16 mouse cellular contexts compared by ENCODE assay signal in genomic region chr11:32768642-32769343, GRCm38 (mm10). TPM values are rescaled to one million over a fixed set of nuclear protein-coding genes. Genes with fewer than 3 reads are reported as not detected.
DNase-seq lines count a peak whose midpoint lies in the region; ATAC-seq and TF ChIP-seq lines count a peak whose summit lies in the region.
"Had no signal": no experiment of that assay in that cellular context is flagged by ENCODE, and none has a peak within 500 bp of the region (broad histone marks: within the 10 kb centered on the region; RNA-seq: fewer than 3 reads in every experiment).

No protein-coding gene starts in this region.

- H3K4me1 ChIP-seq in hindbrain, postnatal 0 days (ENCODE audit: insufficient read depth, low read length) = no peaks in the 10 kb centered on the region
- H3K4me1 ChIP-seq in hindbrain, embryonic 12.5 days = no peaks in the 10 kb centered on the region
- H3K4me1 ChIP-seq in limb, embryonic 15.5 days = peaks cover 22% of the 10 kb centered on the region
- H3K4me1 ChIP-seq: liver, embryonic 13.5 days had no signal

- no peaks in the 10 kb centered on the region for H3K9me3 ChIP-seq in hindbrain, postnatal 0 days (ENCODE audit: low read length)
- H3K9me3 ChIP-seq in hindbrain, embryonic 12.5 days (replicated peaks) = no peaks in the 10 kb centered on the region
- no peaks in the 10 kb centered on the region for H3K9me3 ChIP-seq in limb, embryonic 15.5 days
- H3K9me3 ChIP-seq: liver, embryonic 13.5 days; neural tube, embryonic 13.5 days had no signal

- DNase-seq in hindbrain, postnatal 0 days (ENCODE audit: low spot score) = no peak
- DNase-seq in A20 (ENCODE audit: low read depth, low spot score) (peak; percentile 35), WW6 (ENCODE audit: low read depth, low spot score) (peak; percentile 13)
- DNase-seq in adrenal gland, postnatal 14 days = no peak
- DNase-seq in ovary, postnatal 14 days (ENCODE audit: low spot score) = no peak
- no peak for DNase-seq in kidney, postnatal 10 days
- DNase-seq: adrenal gland, adult 2 months; cerebellum, adult 11 months; liver, embryonic 13.5 days had no signal

- no peaks in the 10 kb centered on the region for H3K36me3 ChIP-seq in hindbrain, postnatal 0 days (ENCODE audit: insufficient read depth, low read length)
- no peaks in the 10 kb centered on the region for H3K36me3 ChIP-seq in hindbrain, embryonic 12.5 days
- no peaks in the 10 kb centered on the region for H3K36me3 ChIP-seq in limb, embryonic 15.5 days
- H3K36me3 ChIP-seq: liver, embryonic 13.5 days; neural tube, embryonic 13.5 days had no signal

- ATAC-seq in hindbrain, postnatal 0 days = no peak
- ATAC-seq in hindbrain, embryonic 12.5 days (ENCODE audit: low FRiP score) = no peak
- no peak for ATAC-seq in limb, embryonic 15.5 days (ENCODE audit: insufficient number of reproducible peaks, low FRiP score, low TSS enrichment, low read depth)

- no peak overlapping the region for H3K9ac ChIP-seq in hindbrain, postnatal 0 days (replicated peaks; ENCODE audit: low read length)
- H3K9ac ChIP-seq in hindbrain, embryonic 12.5 days = no peak overlapping the region
- no peak overlapping the region for H3K9ac ChIP-seq in limb, embryonic 15.5 days
- H3K9ac ChIP-seq: liver, embryonic 13.5 days; neural tube, embryonic 13.5 days had no signal

- H3K4me2 ChIP-seq in hindbrain, postnatal 0 days (ENCODE audit: low read depth, low read length) = no peak overlapping the region
- H3K4me2 ChIP-seq in hindbrain, embryonic 12.5 days (replicated peaks) = no peak overlapping the region
- no peak overlapping the region for H3K4me2 ChIP-seq in limb, embryonic 15.5 days
- H3K4me2 ChIP-seq: liver, embryonic 13.5 days; neural tube, embryonic 13.5 days had no signal

- no peak overlapping the region for H3K27ac ChIP-seq in hindbrain, postnatal 0 days
- no peak overlapping the region for H3K27ac ChIP-seq in hindbrain, embryonic 12.5 days
- 0 out of 2 replicates have a peak overlapping the region, but pooled peaks have one; percentile 22 for H3K27ac ChIP-seq in limb, embryonic 15.5 days
- H3K27ac ChIP-seq: liver, embryonic 13.5 days; neural tube, embryonic 13.5 days had no signal

- 83% methylated on average over 12 of the region's 12 CpGs for WGBS in hindbrain, postnatal 0 days
- 83% methylated on average over 12 of the region's 12 CpGs for WGBS in hindbrain, embryonic 12.5 days
- WGBS in limb, embryonic 15.5 days = 65% methylated on average over 12 of the region's 12 CpGs

- no peaks in the 10 kb centered on the region for H3K27me3 ChIP-seq in hindbrain, postnatal 0 days (ENCODE audit: insufficient read depth, low read length)
- H3K27me3 ChIP-seq in hindbrain, embryonic 12.5 days = no peaks in the 10 kb centered on the region
- H3K27me3 ChIP-seq in limb, embryonic 15.5 days = 0 out of 2 replicates have a peak, but pooled peaks cover 3% of the 10 kb centered on the region
- H3K27me3 ChIP-seq: liver, embryonic 13.5 days; neural tube, embryonic 13.5 days had no signal

- H3K4me3 ChIP-seq in hindbrain, postnatal 0 days (ENCODE audit: low read length) = no peak overlapping the region
- H3K4me3 ChIP-seq in hindbrain, embryonic 12.5 days = no peak overlapping the region
- H3K4me3 ChIP-seq in limb, embryonic 15.5 days = no peak overlapping the region
- H3K4me3 ChIP-seq: liver, embryonic 13.5 days; neural tube, embryonic 13.5 days had no signal

- peak; percentile 14; the same call in 1 of the 2 replicates for TF ChIP-seq CTCF in hindbrain, postnatal 0 days (IDR thresholded peaks at IDR 0.05; ENCODE audit: low read depth)

RNA-seq across cellular contexts. Expression of gene Smim23, which starts 55.6 kb away (rescaled TPM):
- total RNA-seq in hindbrain, postnatal 0 days (2014; rRNA removed) = not detected in 2 replicates
- not detected in 2 replicates for polyA plus RNA-seq in hindbrain, postnatal 0 days (2015; fragmentation: Nextera tagmentation; extraction: Ambion mirVana)
- polyA plus RNA-seq in hindbrain, embryonic 12.5 days (2016; fragmentation: Nextera tagmentation; extraction: Ambion mirVana) = not detected in 2 replicates
- not detected in 2 replicates for polyA plus RNA-seq in limb, embryonic 15.5 days (2015; fragmentation: Nextera tagmentation; extraction: Ambion mirVana)
- total RNA-seq in adrenal gland, postnatal 14 days (2021) = not detected in 2 replicates
- total RNA-seq: adrenal gland, adult 2 months; heart, adult 8-10 months; hematopoietic stem cell, adult 5-6 weeks; megakaryocyte-erythroid progenitor cell, adult 5-6 weeks had no signal
- polyA plus RNA-seq: adrenal gland, adult 2 months; embryonic facial prominence, embryonic 14.5 days; liver, embryonic 13.5 days; neural tube, embryonic 13.5 days had no signal

Comparison
In these comparisons a context has a peak if more than half of its experiments do, and no peak if none do; other contexts are left out.
1. DNase-seq: peak in A20 (single experiment) and WW6 (single experiment); none in hindbrain, postnatal 0 days (single experiment), adrenal gland, postnatal 14 days (single experiment), ovary, postnatal 14 days (single experiment) and kidney, postnatal 10 days (single experiment).